Mouse (Mus musculus) brown adipose tissue, adult 24 weeks (tissue): Measurements from ENCODE around the gene Zbtb7b. TPM values are rescaled to one million over a fixed set of nuclear protein-coding genes. Genes with fewer than 3 reads are reported as not detected.

Experiments
- H3K27ac ChIP-seq: fragments of 200-500 bp; replicated peaks from 2 replicates; pipeline ENCODE4 v1.5.1; 2012; ENCODE audit warnings: low read depth, mild to moderate bottlenecking, low read length
- H3K4me1 ChIP-seq: fragments of 200-500 bp; 2 replicates; pipeline ENCODE4 v1.6.1; 2012; ENCODE audit warnings: low read length, mixed read lengths; ENCODE audit not compliant: control insufficient read depth, insufficient read depth, insufficient read length
- H3K4me3 ChIP-seq: fragments of 200-500 bp; 2 replicates; pipeline ENCODE4 v1.5.1; 2012; ENCODE audit warnings: low read depth, mild to moderate bottlenecking, low read length, moderate library complexity; ENCODE audit not compliant: insufficient read depth
- polyA plus RNA-seq: library from polyadenylated mRNA; stranded (reverse); fragments of >200 nt; gene quantifications from 2 replicates; pipeline ENCODE4 v1.2.4, GENCODE M21; 2012; ENCODE audit not compliant: missing spikeins, insufficient read depth, insufficient read length

The Zbtb7b gene
- polyA plus RNA-seq, 1 experiment = 121 TPM

GRCm38 (mm10) chr3:89388134-89388881 lies 6.3 kb downstream of the Zbtb7b start:
- Histone ChIP-seq H3K4me3 (peak overlapping the region; percentile 56), H3K27ac (peak overlapping the region; percentile 91), H3K4me1 (peaks cover 22% of the 10 kb centered on the region)

- H3K27ac ChIP-seq = peak overlapping the region; percentile 91
- peaks cover 22% of the 10 kb centered on the region for H3K4me1 ChIP-seq
- H3K4me3 ChIP-seq = peak overlapping the region; percentile 56
Observed at GRCm38 (mm10) chr3:89387632-89388031, 6.9 kb downstream of the Zbtb7b start.

- peaks cover 25% of the 10 kb centered on the region for H3K4me1 ChIP-seq
- H3K27ac ChIP-seq = peak overlapping the region; percentile 91
- peak overlapping the region; percentile 56 for H3K4me3 ChIP-seq
Observed at GRCm38 (mm10) chr3:89386438-89387420, 7.8 kb downstream of the Zbtb7b start.

- H3K4me3 ChIP-seq = no peak overlapping the region
- H3K27ac ChIP-seq = peak overlapping the region; percentile 91; the same call in 1 of the 2 replicates
- H3K4me1 ChIP-seq = peaks cover 25% of the 10 kb centered on the region
Observed at GRCm38 (mm10) chr3:89385451-89385850, 9.1 kb downstream of the Zbtb7b start.

- peaks cover 24% of the 10 kb centered on the region for H3K4me1 ChIP-seq
- 0 out of 2 replicates have a peak overlapping the region, but pooled peaks have one; percentile 8 for H3K27ac ChIP-seq
- no peak overlapping the region for H3K4me3 ChIP-seq
Observed at GRCm38 (mm10) chr3:89384331-89385076, 10.1 kb downstream of the Zbtb7b start.

GRCm38 (mm10) chr3:89383651-89384255 lies 10.8 kb downstream of the Zbtb7b start:
- H3K27ac ChIP-seq = peak overlapping the region; percentile 72
- H3K4me3 ChIP-seq = no peak overlapping the region
- peaks cover 20% of the 10 kb centered on the region for H3K4me1 ChIP-seq

- peak overlapping the region; percentile 72 for H3K27ac ChIP-seq
Observed at GRCm38 (mm10) chr3:89382950-89383349, 11.6 kb downstream of the Zbtb7b start.

GRCm38 (mm10) chr3:89382033-89382882 lies 12.3 kb downstream of the Zbtb7b start:
- no peak overlapping the region for H3K4me3 ChIP-seq
- peaks cover 17% of the 10 kb centered on the region for H3K4me1 ChIP-seq
- peak overlapping the region; percentile 72 for H3K27ac ChIP-seq

More at GRCm38 (mm10) chr3:89382950-89383349, 11.6 kb downstream of the Zbtb7b start:
- no peak overlapping the region for H3K4me3 ChIP-seq
- peaks cover 17% of the 10 kb centered on the region for H3K4me1 ChIP-seq

- peaks cover 17% of the 10 kb centered on the region for H3K4me1 ChIP-seq
- no peak overlapping the region for H3K4me3 ChIP-seq
- H3K27ac ChIP-seq = no peak overlapping the region
Observed at GRCm38 (mm10) chr3:89381233-89381632, 13.3 kb downstream of the Zbtb7b start.

- no peak overlapping the region for H3K4me3 ChIP-seq
- peaks cover 17% of the 10 kb centered on the region for H3K4me1 ChIP-seq
- H3K27ac ChIP-seq = no peak overlapping the region
Observed at GRCm38 (mm10) chr3:89380711-89381110, 13.9 kb downstream of the Zbtb7b start.

- H3K4me3 ChIP-seq = no peak overlapping the region
- H3K27ac ChIP-seq = peak overlapping the region; percentile 48; the same call in 1 of the 2 replicates
- peaks cover 17% of the 10 kb centered on the region for H3K4me1 ChIP-seq
Observed at GRCm38 (mm10) chr3:89380291-89380690, 14.3 kb downstream of the Zbtb7b start.

GRCm38 (mm10) chr3:89379388-89380131 lies 15.0 kb downstream of the Zbtb7b start:
- H3K27ac ChIP-seq = peak overlapping the region; percentile 80
- H3K4me1 ChIP-seq = peaks cover 16% of the 10 kb centered on the region
- peak overlapping the region; percentile 62; the same call in 1 of the 2 replicates for H3K4me3 ChIP-seq
